Mouse (Mus musculus): ENCODE measurements at regions not wholly inside any gene's neighbourhood (a gene's known extent, or its start where the extent isn't known, plus 50 kb on each side); places are given as distances from the start of the nearest gene placed in this dataset.

GRCm38 (mm10) chr13:99071821-99072414 is 87.6 kb upstream of the 1700024P04Rik start:
- no peak for TF ChIP-seq CTCF (IDR thresholded peaks at IDR 0.05; ENCODE audit: low read depth)
- TF ChIP-seq EP300 (IDR thresholded peaks at IDR 0.05; ENCODE audit: low read depth) = no peak
- no peaks in the 10 kb centered on the region for H3K9me3 ChIP-seq (ENCODE audit: control insufficient read depth, low read length)
- 60% methylated on average over 8 of the region's 8 CpGs for WGBS (ENCODE audit: insufficient replicate concordance)

GRCm38 (mm10) chr13:99071413-99071812 is 87.0 kb upstream of the 1700024P04Rik start:
- no peak overlapping the region for H3K9ac ChIP-seq (replicated peaks)
- no peaks in the 10 kb centered on the region for H3K9me3 ChIP-seq (ENCODE audit: control insufficient read depth, low read length)
- TF ChIP-seq CTCF (IDR thresholded peaks at IDR 0.05; ENCODE audit: low read depth) (no peak), EP300 (IDR thresholded peaks at IDR 0.05; ENCODE audit: low read depth) (no peak)
- no peak overlapping the region for H3K27ac ChIP-seq
- no peak overlapping the region for H3K4me3 ChIP-seq (ENCODE audit: insufficient read depth in 1 of 2, low read depth in 2 of 2, low read length in 2 of 2)
- H3K36me3 ChIP-seq (replicated peaks; ENCODE audit: control insufficient read depth, insufficient read depth, low read depth) = no peaks in the 10 kb centered on the region
- no peaks in the 10 kb centered on the region for H3K27me3 ChIP-seq (ENCODE audit: control insufficient read depth, insufficient read depth, low read length)
- no peaks in the 10 kb centered on the region for H3K4me1 ChIP-seq (replicated peaks; ENCODE audit: control insufficient read depth in 2 of 2, insufficient read depth in 2 of 2, low read length in 1 of 2)
- no peak for ATAC-seq (ENCODE audit: insufficient read depth)
- H3K4me2 ChIP-seq (ENCODE audit: low read depth) = no peak overlapping the region
- no peak for DNase-seq (ENCODE audit: low read depth in 3 of 3, low spot score in 3 of 3)
- 49% methylated on average over 6 of the region's 6 CpGs for WGBS (ENCODE audit: insufficient replicate concordance)

More at GRCm38 (mm10) chr13:99071821-99072414, 87.6 kb upstream of the 1700024P04Rik start:
- H3K4me3 ChIP-seq (ENCODE audit: insufficient read depth in 1 of 2, low read depth in 2 of 2, low read length in 2 of 2) = no peak overlapping the region
- no peak overlapping the region for H3K9ac ChIP-seq (replicated peaks)
- H3K27me3 ChIP-seq (ENCODE audit: control insufficient read depth, insufficient read depth, low read length) = no peaks in the 10 kb centered on the region
- ATAC-seq (ENCODE audit: insufficient read depth) = no peak
- no peaks in the 10 kb centered on the region for H3K4me1 ChIP-seq (replicated peaks; ENCODE audit: control insufficient read depth in 2 of 2, insufficient read depth in 2 of 2, low read length in 1 of 2)
- H3K36me3 ChIP-seq (replicated peaks; ENCODE audit: control insufficient read depth, insufficient read depth, low read depth) = no peaks in the 10 kb centered on the region
- no peak for DNase-seq (ENCODE audit: low read depth in 3 of 3, low spot score in 3 of 3)
- no peak overlapping the region for H3K4me2 ChIP-seq (ENCODE audit: low read depth)
- H3K27ac ChIP-seq = no peak overlapping the region

- no peaks in the 10 kb centered on the region for H3K9me3 ChIP-seq (ENCODE audit: control insufficient read depth, low read length)
Observed at GRCm38 (mm10) chr13:99069767-99070166, 85.4 kb upstream of the 1700024P04Rik start.

GRCm38 (mm10) chr13:99067504-99067903 is 83.1 kb upstream of the 1700024P04Rik start:
- Histone ChIP-seq H3K4me3 (ENCODE audit: insufficient read depth in 1 of 2, low read depth in 2 of 2, low read length in 2 of 2) (no peak overlapping the region), H3K27me3 (ENCODE audit: control insufficient read depth, insufficient read depth, low read length) (no peaks in the 10 kb centered on the region), H3K36me3 (replicated peaks; ENCODE audit: control insufficient read depth, insufficient read depth, low read depth) (no peaks in the 10 kb centered on the region), H3K4me1 (replicated peaks; ENCODE audit: control insufficient read depth in 2 of 2, insufficient read depth in 2 of 2, low read length in 1 of 2) (no peaks in the 10 kb centered on the region), H3K4me2 (ENCODE audit: low read depth) (no peak overlapping the region), H3K9ac (replicated peaks) (no peak overlapping the region), H3K9me3 (ENCODE audit: control insufficient read depth, low read length) (no peaks in the 10 kb centered on the region), H3K27ac (no peak overlapping the region)
- no peak for TF ChIP-seq EP300 (IDR thresholded peaks at IDR 0.05; ENCODE audit: low read depth)
- TF ChIP-seq CTCF (IDR thresholded peaks at IDR 0.05; ENCODE audit: low read depth) = no peak
- 53% methylated on average over 1 of the region's 1 CpGs for WGBS (ENCODE audit: insufficient replicate concordance)
- no peak for DNase-seq (ENCODE audit: low read depth in 3 of 3, low spot score in 3 of 3)
- no peak for ATAC-seq (ENCODE audit: insufficient read depth)

More at GRCm38 (mm10) chr13:99069767-99070166, 85.4 kb upstream of the 1700024P04Rik start:
- H3K27me3 ChIP-seq (ENCODE audit: control insufficient read depth, insufficient read depth, low read length) = no peaks in the 10 kb centered on the region
- H3K4me2 ChIP-seq (ENCODE audit: low read depth) = no peak overlapping the region
- no peak overlapping the region for H3K27ac ChIP-seq
- no peak overlapping the region for H3K9ac ChIP-seq (replicated peaks)
- 77% methylated on average over 10 of the region's 10 CpGs for WGBS (ENCODE audit: insufficient replicate concordance)
- DNase-seq (ENCODE audit: low read depth in 3 of 3, low spot score in 3 of 3) = no peak
- no peaks in the 10 kb centered on the region for H3K4me1 ChIP-seq (replicated peaks; ENCODE audit: control insufficient read depth in 2 of 2, insufficient read depth in 2 of 2, low read length in 1 of 2)
- TF ChIP-seq EP300 (IDR thresholded peaks at IDR 0.05; ENCODE audit: low read depth) (no peak), CTCF (IDR thresholded peaks at IDR 0.05; ENCODE audit: low read depth) (no peak)
- no peak overlapping the region for H3K4me3 ChIP-seq (ENCODE audit: insufficient read depth in 1 of 2, low read depth in 2 of 2, low read length in 2 of 2)
- ATAC-seq (ENCODE audit: insufficient read depth) = no peak
- H3K36me3 ChIP-seq (replicated peaks; ENCODE audit: control insufficient read depth, insufficient read depth, low read depth) = no peaks in the 10 kb centered on the region

- WGBS (ENCODE audit: insufficient replicate concordance) = 66% methylated on average over 4 of the region's 4 CpGs
Observed at GRCm38 (mm10) chr13:99063431-99063830, 79.1 kb upstream of the 1700024P04Rik start.

More at GRCm38 (mm10) chr13:99063431-99063830, 79.1 kb upstream of the 1700024P04Rik start:
- Histone ChIP-seq H3K4me3 (ENCODE audit: insufficient read depth in 1 of 2, low read depth in 2 of 2, low read length in 2 of 2) (no peak overlapping the region), H3K4me2 (ENCODE audit: low read depth) (no peak overlapping the region), H3K9ac (replicated peaks) (no peak overlapping the region), H3K27me3 (ENCODE audit: control insufficient read depth, insufficient read depth, low read length) (no peaks in the 10 kb centered on the region), H3K4me1 (replicated peaks; ENCODE audit: control insufficient read depth in 2 of 2, insufficient read depth in 2 of 2, low read length in 1 of 2) (no peaks in the 10 kb centered on the region), H3K9me3 (ENCODE audit: control insufficient read depth, low read length) (no peaks in the 10 kb centered on the region), H3K27ac (no peak overlapping the region), H3K36me3 (replicated peaks; ENCODE audit: control insufficient read depth, insufficient read depth, low read depth) (no peaks in the 10 kb centered on the region)
- ATAC-seq (ENCODE audit: insufficient read depth) (no peak), DNase-seq (ENCODE audit: low read depth in 3 of 3, low spot score in 3 of 3) (no peak)
- no peak for TF ChIP-seq CTCF (IDR thresholded peaks at IDR 0.05; ENCODE audit: low read depth)
- TF ChIP-seq EP300 (IDR thresholded peaks at IDR 0.05; ENCODE audit: low read depth) = no peak
